Mouse (Mus musculus): ENCODE measurements around the gene Gpt2.

The Gpt2 gene

GRCm38 (mm10) chr8:85528959-85529358 is 36.6 kb downstream of the Gpt2 start:
- no peak for DNase-seq (ENCODE audit: low spot score)

DNA sequence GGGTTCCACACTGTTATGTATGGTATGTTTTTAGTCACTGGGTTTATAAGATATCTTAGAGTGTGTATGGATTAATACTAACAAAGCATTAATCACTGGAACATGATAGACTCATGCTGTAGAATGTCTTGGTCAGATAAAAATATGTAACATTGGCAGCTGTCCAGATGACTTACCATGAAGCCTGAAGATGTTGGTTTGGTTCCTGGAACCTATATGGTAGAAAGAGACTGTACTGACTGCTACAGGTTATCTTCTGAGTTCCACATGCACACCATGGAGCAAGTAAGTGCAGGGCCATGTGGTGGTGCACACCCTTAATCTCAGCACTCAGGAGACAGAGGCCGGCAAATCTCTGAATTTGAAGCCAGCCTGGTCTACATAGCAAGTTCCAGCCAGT is 38.3 kb downstream of the Gpt2 start:
- no peak for DNase-seq (ENCODE audit: low spot score)

DNA sequence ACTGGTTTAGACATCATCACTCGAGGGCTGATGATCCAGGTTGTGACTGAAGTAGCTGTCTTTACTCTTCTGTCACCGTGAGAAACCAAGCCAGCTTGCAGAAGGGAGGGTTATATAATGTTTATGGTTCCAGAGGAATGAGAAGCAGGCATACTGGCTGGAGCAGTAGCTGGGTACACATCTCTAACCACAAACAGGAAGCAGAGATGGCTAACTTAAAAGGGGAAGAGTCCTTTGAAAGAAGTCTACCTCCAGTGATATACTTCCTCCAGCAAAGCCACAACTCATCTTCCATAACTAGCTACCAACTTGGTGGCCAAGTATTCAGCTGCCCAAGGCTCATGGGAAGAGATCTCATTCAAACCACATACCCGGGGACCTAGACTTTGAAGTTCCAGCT is 39.1 kb downstream of the Gpt2 start:
- DNase-seq (ENCODE audit: low spot score) = no peak

- no peak for DNase-seq (ENCODE audit: low spot score)
Observed at GRCm38 (mm10) chr8:85532843-85533242, 40.5 kb downstream of the Gpt2 start.

GRCm38 (mm10) chr8:85533434-85533833 is 41.1 kb downstream of the Gpt2 start:
- no peak for DNase-seq (ENCODE audit: low spot score)

- DNase-seq (ENCODE audit: low spot score) = no peak
Observed at GRCm38 (mm10) chr8:85534163-85534562, 41.8 kb downstream of the Gpt2 start.

GRCm38 (mm10) chr8:85536332-85536731 is 44.0 kb downstream of the Gpt2 start:
- DNase-seq (ENCODE audit: low spot score) = no peak

DNA sequence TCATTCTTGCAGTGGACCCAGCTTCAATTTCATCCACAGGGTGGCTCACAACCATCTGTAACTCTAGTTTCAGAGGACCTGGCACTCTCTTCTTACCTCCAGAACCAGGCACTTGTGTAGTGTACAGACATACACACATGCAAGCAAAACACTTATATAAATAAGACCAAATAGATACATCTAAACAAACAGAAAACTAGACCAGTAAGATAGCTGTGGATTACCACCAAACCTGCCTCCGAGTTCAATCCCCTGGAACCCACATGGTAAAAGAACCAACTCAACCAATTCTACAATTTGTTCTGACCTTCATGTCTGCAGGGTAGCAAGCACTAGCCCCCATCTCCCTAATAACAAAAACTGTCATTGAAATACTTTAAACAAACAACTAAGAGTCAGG is 59.6 kb downstream of the Gpt2 start:
- DNase-seq (ENCODE audit: low spot score) = no peak

DNA sequence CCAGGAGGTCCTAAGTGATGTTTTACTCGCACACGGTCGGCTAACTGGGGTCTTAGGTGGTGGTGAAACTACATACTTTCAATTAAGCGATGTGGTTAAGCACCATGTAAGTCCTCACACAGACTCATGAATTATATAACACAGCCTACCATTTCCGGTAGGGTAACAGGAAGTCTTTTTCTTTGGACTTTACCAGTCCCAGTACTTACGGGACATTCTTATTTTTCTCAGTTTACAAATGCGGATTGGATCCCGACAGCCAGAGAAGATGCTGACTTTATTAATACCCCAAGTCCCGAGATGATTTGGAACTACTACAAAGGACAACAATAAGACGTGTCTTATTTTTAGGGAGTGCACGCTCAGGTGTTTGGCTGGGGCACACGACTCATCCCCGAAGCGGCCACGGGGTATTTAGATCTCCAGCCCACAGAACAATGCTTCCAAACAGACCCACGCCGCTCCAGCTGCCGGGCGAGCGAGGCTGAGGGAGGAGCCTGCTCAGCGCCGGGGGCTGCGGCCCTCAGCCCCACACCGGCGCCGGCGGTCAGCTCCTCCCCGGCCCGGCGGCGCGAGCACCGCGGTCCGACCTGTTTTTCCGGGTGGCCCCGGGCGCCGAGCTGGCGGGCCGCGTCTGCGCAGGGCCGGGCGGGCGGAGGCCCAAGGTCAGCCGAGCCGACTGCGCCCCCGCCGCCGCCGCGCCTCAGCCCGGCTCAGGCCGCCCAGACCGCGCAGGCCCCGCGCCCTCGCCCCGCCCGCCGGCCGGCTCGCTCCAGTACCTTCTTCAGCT is 62.2 kb downstream of the Gpt2 start:
- DNase-seq (ENCODE audit: low spot score) = peak; percentile 13

GRCm38 (mm10) chr8:85555181-85556145 is 63.1 kb downstream of the Gpt2 start, which contains the start of gene Dnaja2:
Dnaja2 (minus strand) TSS chr8:85555344.
- DNase-seq (ENCODE audit: low spot score) = peak; percentile 89

GRCm38 (mm10) chr8:85556986-85557600 is 64.7 kb downstream of the Gpt2 start:
- no peak for DNase-seq (ENCODE audit: low spot score)

DNA sequence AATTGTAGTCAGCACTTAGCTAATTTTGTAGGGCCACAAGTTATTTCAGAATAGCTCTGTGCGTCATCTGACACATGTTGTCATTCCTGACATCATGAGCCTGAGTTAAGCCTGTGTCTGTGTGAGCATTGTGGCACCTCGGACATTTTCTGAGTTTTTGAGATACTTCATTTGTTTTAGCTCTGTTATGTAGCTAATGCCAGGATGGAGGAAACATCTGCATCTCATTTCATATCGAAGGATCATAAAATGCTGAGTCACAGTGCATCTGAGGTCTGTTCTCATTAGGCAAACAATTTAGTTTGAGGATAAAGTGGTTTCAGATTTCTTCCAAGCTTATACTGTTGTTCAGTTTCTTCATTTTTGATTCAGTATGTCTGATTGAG is 65.2 kb downstream of the Gpt2 start:
- DNase-seq (ENCODE audit: low spot score) = no peak

DNA sequence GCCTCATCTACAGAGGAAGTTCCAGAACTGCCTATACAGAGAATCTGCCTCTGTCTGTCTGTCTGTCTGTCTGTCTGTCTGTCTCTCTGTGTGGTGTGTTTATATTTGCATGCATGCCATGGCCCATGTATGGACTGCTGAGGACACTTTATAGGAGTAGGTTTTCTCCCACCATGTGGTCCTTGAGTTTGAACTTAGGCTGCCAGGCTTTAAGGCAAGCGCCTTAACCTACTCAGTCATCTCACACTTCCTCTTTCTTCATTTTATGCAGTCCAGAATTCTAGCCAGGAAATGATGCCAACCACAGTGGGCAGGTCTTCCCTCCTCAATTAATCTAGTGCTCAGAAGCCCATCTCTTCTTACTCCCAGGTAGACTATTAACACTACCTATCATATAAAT is 66.8 kb downstream of the Gpt2 start:
- DNase-seq (ENCODE audit: low spot score) = no peak

- no peak for DNase-seq (ENCODE audit: low spot score)
Observed at GRCm38 (mm10) chr8:85559966-85560365, 67.6 kb downstream of the Gpt2 start.

- DNase-seq (ENCODE audit: low spot score) = no peak
Observed at GRCm38 (mm10) chr8:85563336-85563735, 71.0 kb downstream of the Gpt2 start.

DNA sequence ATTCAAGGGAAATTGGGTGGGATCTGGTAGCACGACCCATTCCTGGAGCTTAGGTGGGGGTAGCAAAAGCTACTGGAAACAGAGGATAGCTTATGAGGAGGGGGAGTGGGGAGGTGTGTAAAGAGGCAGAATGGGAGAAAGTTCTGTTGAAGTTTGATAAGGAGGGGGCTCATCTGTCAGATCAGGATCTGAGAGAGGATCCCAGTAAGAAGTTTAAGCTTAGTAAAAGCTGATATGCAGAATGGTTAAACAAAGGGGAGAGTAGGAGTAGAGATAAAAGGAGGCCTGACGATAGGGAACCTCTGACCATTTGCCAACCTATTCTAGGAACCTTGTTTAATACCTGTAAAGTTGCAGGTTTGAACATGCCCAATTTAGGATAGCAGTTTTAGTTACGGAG is 72.8 kb downstream of the Gpt2 start:
- no peak for DNase-seq (ENCODE audit: low spot score)

- no peak for DNase-seq (ENCODE audit: low spot score)
Observed at GRCm38 (mm10) chr8:85567801-85568200, 75.4 kb downstream of the Gpt2 start.

- DNase-seq (ENCODE audit: low spot score) = no peak
Observed at GRCm38 (mm10) chr8:85570466-85570865, 78.1 kb downstream of the Gpt2 start.

DNA sequence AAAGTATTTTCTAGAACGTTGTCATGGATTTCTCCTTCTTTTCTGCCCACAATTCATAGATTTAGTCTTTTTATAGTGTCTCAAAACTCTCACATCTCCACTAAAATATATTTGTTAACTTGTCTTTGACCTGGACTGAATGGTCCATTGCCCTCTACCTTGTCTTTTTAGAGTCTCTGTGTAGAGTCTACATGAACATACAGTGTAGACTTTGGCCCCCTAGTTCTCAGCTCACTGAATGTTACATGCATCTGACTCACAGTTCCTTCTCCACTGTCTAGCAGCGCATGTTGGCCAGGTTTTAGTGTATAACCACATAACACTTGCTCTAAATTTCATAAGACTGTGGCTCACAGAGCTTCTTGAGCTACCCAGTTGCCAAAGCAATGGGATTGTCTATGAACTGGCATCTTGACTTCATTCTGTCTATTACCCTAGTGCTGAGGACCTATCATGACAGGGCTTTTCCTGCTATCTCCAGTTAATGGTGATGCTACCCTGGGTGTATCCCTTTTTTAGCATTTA is 81.7 kb downstream of the Gpt2 start:
- DNase-seq (ENCODE audit: low spot score) = no peak
